Mouse (Mus musculus) induced T-regulatory cell, adult 2 months (primary cell): Measurements from ENCODE around the gene Gm10964.
A peak's percentile ranks its signal among the peaks of the same experiment; 100 is the strongest.

ENCODE experiments used
- DNase-seq: peaks from one replicate; pipeline ENCODE4 v3.0.0-alpha.2; 2012; ENCODE audit warnings: low read depth

The Gm10964 gene

GRCm38 (mm10) chr3:103734696-103735519, 4.3 kb upstream of the Gm10964 start:
- DNase-seq: no peak

DNA sequence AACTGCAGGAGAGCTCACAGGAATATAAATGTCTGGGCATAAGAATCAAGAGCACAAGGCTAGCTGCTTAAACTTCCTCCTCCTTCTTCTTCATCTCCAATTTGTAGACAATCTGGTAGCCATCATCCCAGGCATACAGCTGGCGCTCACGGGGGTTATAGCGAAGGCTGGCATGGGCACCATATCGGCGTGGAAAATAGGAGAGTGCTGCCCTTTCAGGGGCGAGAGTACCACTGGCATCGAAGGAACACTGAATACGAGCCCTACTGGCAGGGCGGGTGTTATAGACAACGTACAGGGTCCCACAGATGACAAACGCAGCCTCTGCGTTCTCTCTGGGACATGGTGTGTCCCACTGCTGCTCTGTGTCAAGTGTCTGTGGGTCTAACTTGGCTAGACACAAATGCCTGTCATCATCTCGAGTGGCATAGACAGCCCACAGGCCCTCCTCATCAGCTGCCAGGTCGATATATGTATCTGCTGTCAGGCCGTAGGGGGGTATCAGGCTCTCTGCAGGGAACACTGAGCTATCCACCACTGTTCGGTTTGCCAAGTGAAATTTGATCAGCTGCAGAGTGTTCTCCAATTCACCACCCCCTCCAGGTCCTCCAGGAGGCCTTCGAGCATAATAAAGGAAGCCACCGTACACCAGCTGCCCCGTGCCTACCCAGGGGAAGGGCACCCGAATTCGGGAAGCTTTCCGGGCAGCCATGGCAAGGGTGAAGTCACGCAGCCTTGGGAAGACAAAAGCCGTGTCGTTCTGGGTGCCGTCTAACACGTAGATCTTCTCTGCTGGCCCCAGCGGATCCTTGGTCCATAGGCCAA, 3.2 kb upstream of the Gm10964 start:
- no peak for DNase-seq

DNA sequence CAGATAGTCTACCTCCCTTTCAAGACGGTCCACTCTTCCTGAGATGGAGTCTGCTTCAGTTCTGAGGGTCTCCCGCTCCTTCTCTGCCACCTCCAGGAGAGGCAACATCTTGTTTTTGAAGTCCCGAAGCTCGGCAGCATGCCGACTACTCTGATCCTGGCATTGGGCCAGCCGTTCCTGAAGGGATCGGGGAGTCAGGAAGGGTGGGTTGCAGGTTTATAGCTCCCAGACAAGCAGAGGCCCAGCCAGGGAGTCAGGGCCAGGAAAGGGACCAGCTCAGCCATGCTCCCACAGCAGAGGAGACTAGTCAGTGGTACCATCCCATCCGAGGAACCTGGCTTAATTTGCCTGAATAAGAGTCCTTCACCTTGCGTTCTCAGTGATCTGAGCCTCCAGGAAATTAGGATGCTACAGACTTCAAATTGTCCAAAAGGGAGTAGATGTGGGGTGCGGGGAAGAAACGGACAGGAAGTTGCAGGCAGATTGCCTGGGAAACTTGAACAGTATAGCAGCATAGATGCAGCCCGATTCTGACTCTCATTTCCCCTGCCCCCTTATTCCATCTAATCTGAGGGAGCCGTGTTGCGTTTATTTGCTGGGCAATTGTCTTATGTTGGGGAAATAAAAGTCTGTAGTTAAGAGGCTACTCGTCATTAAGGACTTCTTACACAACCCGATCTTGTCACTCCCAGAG, 2.0 kb upstream of the Gm10964 start:
- DNase-seq: no peak

DNA sequence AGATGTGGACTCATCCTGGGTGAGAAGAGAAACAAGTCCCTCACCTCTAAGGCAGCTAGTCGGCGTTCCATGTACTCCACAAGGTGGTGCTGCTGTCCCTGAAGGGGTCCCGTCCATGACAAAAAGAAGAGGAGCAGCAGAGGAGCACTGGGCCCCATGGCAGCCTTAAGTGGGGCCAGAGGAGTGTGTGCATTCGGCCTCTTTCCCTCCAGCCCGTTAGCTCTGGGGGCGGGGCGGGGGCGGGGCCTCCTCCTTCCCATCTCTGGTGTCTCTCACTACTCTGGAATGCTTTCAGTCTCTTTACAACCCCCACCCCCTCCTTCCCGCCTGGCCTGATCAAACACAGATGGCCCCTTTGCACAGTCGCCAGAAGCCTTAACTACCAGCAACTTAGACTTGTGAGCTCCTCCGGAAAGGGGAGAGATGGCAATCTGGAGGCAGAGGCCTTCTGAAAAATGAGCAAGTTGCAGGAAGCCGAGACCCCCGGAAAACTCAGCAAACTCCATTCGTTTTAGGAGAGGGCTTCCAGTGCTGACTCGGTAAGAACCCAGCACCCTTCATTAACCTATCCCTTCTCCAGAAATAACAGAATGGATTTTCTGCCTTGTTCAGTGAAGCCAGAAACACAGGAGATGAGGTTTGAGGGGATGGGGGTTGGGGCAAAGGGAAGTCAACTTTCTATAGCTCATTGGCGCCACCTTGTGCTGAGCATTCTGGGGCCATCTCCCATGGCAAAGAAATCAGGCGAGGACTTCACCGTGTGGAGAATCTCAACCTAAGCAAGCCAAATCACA, 1.2 kb upstream of the Gm10964 start, which contains the start of gene Olfml3:
Gene Olfml3, minus strand, starts transcription at position 224 of the 794 bp plus-strand sequence.
- DNase-seq: peak; percentile 89

DNA sequence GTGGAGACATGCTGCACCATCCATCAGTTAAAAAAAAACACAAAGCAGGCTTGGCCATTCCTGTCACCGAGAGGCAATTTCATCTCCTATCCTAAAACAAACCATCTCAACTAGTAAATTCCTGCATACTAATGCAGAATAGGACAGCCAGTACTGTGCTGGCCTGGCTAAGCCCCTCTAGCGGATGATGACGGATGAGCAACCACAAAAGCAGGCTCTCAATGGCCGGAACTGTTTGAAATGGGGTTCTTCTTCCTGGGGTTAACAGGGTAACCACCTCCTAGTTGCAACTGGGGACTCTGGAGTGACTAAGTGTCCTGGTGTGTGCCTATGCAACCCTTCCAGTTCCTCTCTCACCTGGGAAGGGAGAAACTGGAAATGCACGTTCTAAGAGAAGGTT, 1.2 kb downstream of the Gm10964 start:
- peak; percentile 10 for DNase-seq

DNA sequence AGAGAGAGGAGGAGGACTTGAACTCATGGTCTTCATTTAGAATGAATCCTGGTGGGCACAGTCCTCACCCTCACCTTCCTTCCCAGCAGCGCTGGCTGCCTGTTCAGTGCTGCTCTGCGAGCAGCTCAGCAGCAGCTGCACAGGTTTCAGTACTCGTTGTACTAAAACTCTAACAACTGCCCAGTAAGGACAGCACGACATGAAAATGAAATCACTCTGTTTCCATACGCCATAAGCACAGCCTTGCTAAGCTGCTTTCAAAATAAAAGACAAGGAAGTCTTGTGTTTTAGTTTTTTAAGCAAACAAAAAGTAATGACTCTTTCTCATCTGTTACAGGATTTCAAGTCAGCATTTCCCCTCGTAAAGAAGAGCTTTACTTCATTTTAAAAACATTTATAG, 4.0 kb downstream of the Gm10964 start:
- DNase-seq: no peak

DNA sequence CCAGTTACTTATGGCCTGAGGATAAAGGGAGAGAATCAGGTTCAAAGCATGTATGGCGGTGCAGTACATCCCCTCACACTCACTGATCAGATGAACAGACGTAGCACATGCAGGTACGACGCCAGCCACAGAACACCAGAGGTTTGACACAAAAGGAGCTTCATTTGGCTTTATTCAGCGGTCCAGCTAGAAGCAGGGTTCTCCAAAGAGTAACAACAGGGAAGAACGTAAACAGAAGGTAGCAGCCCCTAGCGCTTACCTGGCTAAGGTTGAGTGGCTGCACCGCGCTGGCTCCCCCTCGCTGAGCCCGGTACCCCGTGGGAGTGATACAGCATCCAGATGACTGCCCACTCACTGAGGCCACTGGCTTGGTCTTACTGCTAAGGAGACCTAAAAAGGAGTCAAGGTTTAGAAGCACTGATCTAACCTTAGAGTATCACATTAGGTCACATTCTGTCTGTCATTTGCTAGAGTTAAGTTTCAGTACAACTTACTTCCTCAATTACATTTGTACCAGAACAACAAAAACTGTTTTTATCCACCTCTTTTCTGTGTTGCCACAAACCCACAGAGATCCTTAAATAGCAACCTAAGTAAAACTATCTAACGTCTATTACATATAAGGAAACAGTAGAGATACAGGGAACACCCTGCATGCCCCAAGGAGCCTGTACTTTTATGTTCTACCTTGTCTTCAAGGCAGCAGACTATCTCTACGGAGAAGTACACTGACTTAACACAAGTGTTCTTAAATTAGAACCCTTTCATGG, 6.0 kb downstream of the Gm10964 start:
- no peak for DNase-seq

DNA sequence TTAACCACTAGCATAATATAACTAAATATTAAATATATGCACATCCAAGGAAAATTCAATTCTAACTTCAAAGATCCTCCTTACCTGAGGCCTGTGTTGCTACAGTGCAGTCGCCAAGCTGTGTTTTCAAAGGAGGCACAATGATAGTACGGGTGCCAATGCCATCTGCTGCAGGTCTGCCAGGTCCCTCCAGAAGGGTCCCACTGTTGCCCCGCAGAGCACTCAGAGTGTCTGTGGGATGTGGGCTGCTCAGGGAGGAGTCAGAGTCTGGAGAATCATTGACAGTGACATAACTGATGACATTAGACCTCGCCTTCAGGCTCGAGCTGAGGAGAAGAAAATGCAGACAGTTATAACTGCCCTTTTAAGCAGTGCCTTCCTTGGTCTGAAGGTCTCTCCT, 7.5 kb downstream of the Gm10964 start:
- DNase-seq: no peak

DNA sequence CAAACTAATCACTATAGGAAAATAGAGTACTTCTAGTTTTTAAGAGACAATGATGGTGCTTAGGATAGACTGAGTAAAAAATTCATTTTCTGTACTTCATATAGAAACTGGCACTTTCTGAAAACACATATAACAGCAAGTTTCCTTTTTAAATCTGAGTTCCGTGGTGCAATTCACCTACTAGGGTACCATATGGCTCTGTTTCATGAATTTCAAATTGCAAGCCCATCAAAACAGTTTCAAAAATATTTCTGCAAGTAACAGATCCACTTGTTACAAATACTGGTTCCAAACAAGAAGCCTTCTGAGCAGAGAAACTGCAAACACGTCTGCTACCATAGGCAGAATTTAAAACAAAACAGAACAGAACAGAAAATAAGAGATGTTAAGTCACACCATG, 12.4 kb downstream of the Gm10964 start:
- DNase-seq: no peak

DNA sequence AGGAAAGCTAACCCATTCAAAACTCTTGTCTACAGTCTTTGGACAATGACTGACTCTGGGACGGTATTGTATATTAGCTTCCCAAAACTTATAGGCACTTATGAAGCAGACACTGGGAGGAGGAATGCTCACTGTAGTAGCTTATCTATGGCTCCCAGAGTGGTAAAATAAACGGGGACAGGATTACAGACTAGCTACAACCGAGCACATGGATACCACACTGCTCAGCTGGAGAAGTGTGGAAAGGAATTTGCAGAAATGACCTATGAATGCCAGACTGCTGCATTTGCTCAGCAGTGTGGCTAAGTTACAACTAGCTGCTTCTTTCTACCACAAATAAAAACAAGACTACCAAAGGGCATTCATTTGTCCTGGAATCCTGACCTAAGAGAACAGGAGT, 16.2 kb downstream of the Gm10964 start:
- no peak for DNase-seq

- no peak for DNase-seq
Measured at GRCm38 (mm10) chr3:103756920-103757319, 17.8 kb downstream of the Gm10964 start.

GRCm38 (mm10) chr3:103758456-103758855, 19.3 kb downstream of the Gm10964 start:
- DNase-seq: no peak

GRCm38 (mm10) chr3:103759261-103759970, 20.2 kb downstream of the Gm10964 start:
- no peak for DNase-seq

DNA sequence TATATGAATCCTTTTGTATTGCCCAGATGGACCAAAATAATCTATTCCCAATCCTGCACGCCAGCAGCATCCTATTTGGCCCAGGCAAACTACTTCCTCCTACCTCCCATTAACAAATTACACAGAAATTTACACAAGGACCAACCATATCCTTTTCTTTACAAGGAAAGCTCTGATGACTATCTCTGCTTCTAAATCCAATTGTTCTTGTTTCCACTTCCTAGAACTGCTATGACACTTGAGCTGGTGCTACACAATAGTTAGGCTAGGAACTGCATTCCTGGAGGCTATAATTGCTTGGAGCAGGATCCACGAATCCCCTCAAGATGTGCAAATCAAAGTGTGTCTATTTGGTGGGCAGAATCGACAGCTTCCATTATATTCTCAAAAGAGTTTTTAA, 27.6 kb downstream of the Gm10964 start:
- no peak for DNase-seq

DNA sequence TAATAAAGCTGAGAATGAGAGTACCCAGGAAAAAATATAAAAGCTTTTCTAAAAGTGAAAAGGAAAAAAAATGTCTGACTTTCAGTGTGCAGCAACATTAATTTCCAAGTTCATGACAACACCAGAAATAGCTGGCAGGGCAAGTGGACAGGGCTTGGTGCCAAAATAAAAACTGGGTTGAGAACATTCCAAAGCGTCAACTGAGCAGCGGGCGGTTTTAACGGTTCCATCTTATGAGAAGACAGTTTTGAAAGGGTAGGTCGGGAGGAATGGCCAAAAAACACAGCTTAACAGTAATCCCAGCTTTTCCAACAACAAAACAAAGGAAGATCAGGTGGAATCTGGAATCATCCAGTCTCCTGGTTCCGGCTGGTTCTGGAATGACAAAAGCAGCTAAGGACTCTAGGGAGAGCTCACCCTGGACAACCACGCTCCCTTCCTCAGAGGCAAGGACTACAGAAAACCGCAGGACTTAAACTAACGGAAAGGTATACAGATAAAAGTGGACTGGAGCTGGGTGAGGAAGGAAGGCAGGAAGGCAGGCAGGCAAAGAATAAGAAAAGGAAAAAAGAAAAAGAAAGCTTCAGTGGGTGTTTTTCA, 32.5 kb downstream of the Gm10964 start:
- DNase-seq: no peak

GRCm38 (mm10) chr3:103772846-103773245, 33.7 kb downstream of the Gm10964 start:
- peak; percentile 58 for DNase-seq

- peak; percentile 28 for DNase-seq
Measured at GRCm38 (mm10) chr3:103773508-103773907, 34.3 kb downstream of the Gm10964 start.

GRCm38 (mm10) chr3:103774009-103774408, 34.8 kb downstream of the Gm10964 start:
- DNase-seq: no peak

DNA sequence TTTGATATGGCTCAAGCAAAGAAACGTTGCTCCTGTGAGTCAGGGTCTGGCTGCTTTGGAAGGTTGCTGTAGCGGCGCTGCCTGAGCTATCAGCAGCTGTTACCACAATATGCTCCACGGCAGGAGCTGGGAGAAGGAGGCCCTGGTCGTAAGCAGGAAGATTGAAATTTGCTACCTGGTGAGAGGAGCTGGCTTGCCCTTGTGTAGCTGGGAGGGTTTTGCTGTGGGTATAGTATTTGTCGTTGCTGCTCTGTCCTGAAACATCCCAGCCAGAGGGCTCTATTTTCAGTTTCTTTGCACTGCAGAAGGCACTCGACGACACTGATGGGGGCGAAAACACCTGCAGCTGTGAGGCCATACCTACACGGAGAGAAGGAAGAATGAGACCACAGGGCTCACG, 38.8 kb downstream of the Gm10964 start:
- peak; percentile 3 for DNase-seq

DNA sequence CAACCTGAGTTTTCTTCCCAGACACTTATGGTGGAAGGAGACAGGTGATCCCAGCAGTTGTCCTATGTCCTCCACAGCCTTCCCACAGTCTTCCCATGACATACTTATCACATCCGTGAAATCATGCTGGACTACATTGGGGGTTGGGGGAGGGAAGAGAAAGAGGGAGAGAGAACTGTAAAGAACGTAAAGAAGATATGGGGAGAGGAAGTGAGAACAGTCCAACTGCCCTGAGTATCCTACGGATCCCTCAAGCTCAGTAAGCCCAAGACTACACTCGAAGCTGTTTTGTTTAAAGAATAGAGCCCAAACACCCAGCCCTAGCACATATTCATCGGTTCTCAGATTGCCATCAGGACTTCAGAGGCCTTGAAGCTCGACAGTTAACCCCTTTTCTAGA, 39.5 kb downstream of the Gm10964 start:
- peak; percentile 3 for DNase-seq
